Mouse (Mus musculus) right cerebral cortex, postnatal 36 days (tissue): ENCODE data around the gene Slc24a3.

Source experiments
- DNase-seq, 2 experiments: peaks; one replicate each; pipeline ENCODE4 v3.0.0; 2022; ENCODE audit warnings: low spot score in 2 of 2, mixed read lengths in 1 of 2

Gene Slc24a3

GRCm38 (mm10) chr2:145197076-145197475 lies 29.5 kb downstream of the Slc24a3 start:
- DNase-seq = peak; percentile 28 to 72

- no peak for DNase-seq
These were observed 46.0 kb downstream of the Slc24a3 start for GRCm38 (mm10) chr2:145213587-145213986.

GRCm38 (mm10) chr2:145214086-145214831 lies 46.7 kb downstream of the Slc24a3 start:
- DNase-seq = no peak

- DNase-seq = no peak
These were observed 49.0 kb downstream of the Slc24a3 start for GRCm38 (mm10) chr2:145216580-145216979.

- DNase-seq = no peak
These were observed 49.9 kb downstream of the Slc24a3 start for GRCm38 (mm10) chr2:145217422-145217821.

- no peak for DNase-seq
These were observed 51.7 kb downstream of the Slc24a3 start for GRCm38 (mm10) chr2:145219246-145219645.

- DNase-seq = no peak
These were observed 56.1 kb downstream of the Slc24a3 start for GRCm38 (mm10) chr2:145223646-145224045.

GRCm38 (mm10) chr2:145225640-145226039 lies 58.1 kb downstream of the Slc24a3 start:
- peak in 1 of 2 experiments; percentile 10 for DNase-seq

- no peak for DNase-seq
These were observed 58.5 kb downstream of the Slc24a3 start for GRCm38 (mm10) chr2:145226100-145226499.

- no peak for DNase-seq
These were observed 59.8 kb downstream of the Slc24a3 start for GRCm38 (mm10) chr2:145227351-145227750.

- no peak for DNase-seq
These were observed 65.4 kb downstream of the Slc24a3 start for GRCm38 (mm10) chr2:145232764-145233484.

GRCm38 (mm10) chr2:145233547-145234398 lies 66.2 kb downstream of the Slc24a3 start:
- peak; percentile 28 to 39 for DNase-seq

- DNase-seq = no peak
These were observed 78.8 kb downstream of the Slc24a3 start for GRCm38 (mm10) chr2:145246384-145246783.

GRCm38 (mm10) chr2:145248185-145248584 lies 80.6 kb downstream of the Slc24a3 start:
- DNase-seq = no peak

GRCm38 (mm10) chr2:145257332-145257731 lies 89.8 kb downstream of the Slc24a3 start:
- no peak for DNase-seq

- no peak for DNase-seq
These were observed 90.3 kb downstream of the Slc24a3 start for GRCm38 (mm10) chr2:145257855-145258254.

GRCm38 (mm10) chr2:145260574-145260973 lies 93.0 kb downstream of the Slc24a3 start:
- no peak for DNase-seq

GRCm38 (mm10) chr2:145262153-145262552 lies 94.6 kb downstream of the Slc24a3 start:
- DNase-seq = no peak

GRCm38 (mm10) chr2:145266723-145267122 lies 99.2 kb downstream of the Slc24a3 start:
- DNase-seq = no peak

- DNase-seq = no peak
These were observed 101.4 kb downstream of the Slc24a3 start for GRCm38 (mm10) chr2:145268971-145269370.

GRCm38 (mm10) chr2:145269410-145269809 lies 101.9 kb downstream of the Slc24a3 start:
- DNase-seq = no peak

GRCm38 (mm10) chr2:145274016-145274677 lies 106.6 kb downstream of the Slc24a3 start:
- no peak for DNase-seq
